Mouse (Mus musculus): ENCODE results near the gene Scaper. TPM values are rescaled to one million over a fixed set of nuclear protein-coding genes. Genes with fewer than 3 reads are reported as not detected.

The Scaper gene
- total RNA-seq, 2 experiments from 2014 or later: 41.5 to 42.3 TPM

DNA sequence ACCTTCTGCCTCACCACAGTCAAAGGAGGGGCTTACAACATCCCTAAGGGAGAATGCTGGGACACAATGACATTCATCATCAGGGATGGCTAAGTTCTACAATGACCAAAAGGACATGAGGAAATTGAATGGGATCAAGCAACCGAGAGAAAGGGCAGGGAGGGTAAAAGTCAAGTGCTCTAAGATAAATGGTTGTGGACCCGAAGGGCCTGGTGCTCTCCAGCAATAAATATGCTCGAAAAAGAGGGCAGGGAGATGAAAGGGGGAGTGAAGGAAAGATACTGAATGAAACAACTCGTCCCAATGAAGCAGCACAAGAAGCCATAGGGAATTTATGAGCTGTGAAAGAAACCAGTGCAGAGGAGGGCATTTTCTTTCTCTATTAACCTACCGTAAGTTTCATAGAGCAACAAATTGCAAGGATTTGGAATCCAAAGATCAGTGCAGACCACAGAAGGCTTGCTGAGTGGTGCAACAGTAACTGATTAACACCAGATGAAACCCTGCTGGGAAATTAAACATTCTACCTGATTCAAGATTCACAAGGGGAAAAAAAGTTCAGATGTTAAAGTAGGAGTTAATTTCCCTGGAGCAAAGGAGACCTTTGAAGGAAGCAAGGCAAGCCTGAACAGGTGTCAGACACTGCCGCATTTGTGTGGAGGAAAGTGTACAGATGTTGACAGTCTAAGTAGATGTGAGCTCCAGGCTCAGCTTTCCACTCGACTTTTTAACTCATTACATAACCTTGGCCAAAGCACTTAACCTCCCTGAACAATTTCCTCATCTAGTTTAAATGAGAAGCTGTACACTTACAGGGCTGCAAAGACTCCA is 329.0 kb downstream of the Scaper start:
- DNase-seq (ENCODE audit: low spot score in 2 of 2): no peak

DNA sequence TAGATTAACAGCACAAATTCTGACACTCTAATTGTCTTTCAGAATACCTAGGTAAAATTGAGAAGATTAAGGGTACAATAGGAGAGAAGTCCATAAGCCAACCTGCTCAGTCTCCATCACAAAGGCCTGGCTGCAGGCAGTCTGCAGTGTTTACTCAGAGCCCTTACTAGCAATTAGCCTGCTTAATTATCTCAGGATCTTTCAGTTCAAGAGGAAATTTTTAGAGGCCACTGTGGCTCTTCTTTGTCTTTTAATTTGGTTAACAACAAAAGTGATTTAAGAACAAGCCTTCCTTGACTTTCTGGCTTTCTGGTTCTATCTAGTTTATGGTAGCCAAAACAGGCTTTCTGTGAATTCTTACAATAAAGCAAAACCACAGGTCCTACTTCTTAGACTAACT is 339.3 kb downstream of the Scaper start:
- no peak for DNase-seq (ENCODE audit: low spot score in 2 of 2)

GRCm38 (mm10) chr9:55586141-55586540 is 351.8 kb downstream of the Scaper start:
- no peak for DNase-seq (ENCODE audit: low spot score in 2 of 2)

- DNase-seq (ENCODE audit: low spot score in 2 of 2): no peak
These were observed 356.5 kb downstream of the Scaper start for GRCm38 (mm10) chr9:55581414-55581813.

- peak in 1 of 2 experiments; percentile 12 for DNase-seq (ENCODE audit: low spot score in 2 of 2)
These were observed 361.3 kb downstream of the Scaper start for GRCm38 (mm10) chr9:55576571-55576970.

DNA sequence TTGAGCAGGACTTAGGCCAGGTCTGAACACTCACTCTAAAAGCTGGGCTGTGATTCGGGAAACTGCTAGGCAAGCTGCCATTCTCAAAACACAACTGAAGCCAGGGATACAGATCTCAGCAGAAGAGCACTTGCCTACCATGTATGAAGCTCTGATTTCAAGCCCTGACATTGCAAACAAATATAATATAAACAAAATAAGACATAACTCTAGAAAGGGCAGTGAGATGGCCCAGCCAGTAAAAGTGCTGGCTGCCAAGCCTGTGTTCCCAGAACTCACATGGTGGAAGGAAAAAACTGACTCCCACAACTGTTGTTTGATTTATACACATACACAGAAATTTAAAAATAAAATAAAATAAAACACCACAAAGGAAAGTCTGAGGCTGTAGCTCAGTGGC is 366.8 kb downstream of the Scaper start:
- no peak for DNase-seq (ENCODE audit: low spot score in 2 of 2)

DNA sequence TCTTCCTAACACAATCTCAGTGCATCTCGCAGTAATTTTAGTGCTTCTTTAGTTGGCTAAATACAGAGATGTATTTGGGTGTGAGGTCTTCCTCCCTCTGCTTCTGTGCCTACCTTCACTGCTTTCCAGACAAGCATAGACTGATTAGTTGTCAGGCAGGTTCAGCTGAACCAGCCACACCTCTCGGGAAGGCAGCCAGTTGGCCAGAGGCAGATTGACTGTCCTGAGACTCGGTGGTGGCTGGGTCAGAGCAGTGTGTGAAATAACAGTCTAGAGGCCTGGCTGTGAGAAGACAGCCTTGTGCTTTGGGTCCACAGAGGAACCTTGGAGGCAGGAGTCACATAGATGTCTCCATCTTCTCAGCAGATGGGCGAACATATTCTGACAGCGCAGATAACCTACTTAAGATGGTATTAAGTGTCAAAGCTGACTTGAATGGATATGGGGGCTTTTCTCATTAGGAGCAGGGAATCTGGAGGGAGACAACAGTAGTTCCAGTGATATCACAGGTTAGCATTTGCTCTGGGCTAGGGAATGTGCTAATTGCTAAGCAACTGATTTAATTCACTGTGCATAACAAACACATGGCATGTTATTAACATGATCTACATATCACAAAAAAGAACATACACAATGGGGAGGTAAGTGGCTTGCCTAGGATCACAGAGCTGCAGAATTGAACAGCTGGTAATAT is 369.3 kb downstream of the Scaper start:
- DNase-seq (ENCODE audit: low spot score in 2 of 2): no peak

GRCm38 (mm10) chr9:55560960-55561359 is 377.0 kb downstream of the Scaper start:
- DNase-seq (ENCODE audit: low spot score in 2 of 2): no peak

DNA sequence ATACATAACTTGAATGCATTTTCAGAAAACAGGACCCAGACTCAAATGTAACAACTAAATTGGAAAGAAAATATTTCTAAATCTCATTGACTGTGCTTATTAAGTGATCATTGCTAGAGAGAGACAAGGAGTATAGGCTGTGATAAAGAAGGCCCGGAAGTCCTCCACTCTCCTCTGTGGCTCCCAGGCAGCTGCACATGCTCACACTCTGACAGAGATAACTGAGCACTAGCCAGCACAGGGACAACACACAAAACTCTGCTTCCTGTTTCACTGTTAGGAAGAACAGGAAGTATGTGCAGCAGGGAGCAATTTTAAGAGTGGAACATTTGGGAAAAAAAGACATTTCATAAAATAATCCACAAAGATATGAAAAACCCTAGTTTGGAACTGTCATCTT is 382.9 kb downstream of the Scaper start:
- no peak for DNase-seq (ENCODE audit: low spot score in 2 of 2)

DNA sequence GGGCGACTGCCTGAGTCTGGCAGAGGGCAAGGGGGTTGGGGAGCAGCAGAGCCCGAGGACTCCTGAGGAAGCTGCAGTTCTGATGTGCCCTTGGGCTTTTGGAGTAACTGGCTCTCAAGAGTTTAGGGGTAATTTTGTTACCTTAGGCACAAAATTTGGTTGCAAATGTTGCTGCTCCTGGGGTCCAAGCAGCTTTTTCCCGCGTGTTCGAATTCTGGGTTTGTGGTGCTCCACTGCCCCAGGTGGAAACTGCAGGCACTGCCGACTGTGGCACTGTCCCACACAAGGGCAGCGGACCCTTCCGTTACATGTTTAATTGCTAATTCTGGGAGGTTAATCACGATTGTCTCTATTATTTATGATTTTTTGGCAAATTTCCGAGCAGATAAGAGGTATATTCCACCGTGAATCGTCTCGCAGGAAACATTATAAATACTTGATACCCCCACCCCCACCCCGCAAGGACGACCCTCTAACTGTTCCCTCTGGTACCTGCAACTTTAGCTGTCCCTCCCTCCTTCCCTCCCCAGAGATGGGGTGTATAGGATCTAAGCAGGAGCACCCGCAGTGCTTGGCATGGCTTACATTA is 388.5 kb downstream of the Scaper start:
- DNase-seq (ENCODE audit: low spot score in 2 of 2): no peak

DNA sequence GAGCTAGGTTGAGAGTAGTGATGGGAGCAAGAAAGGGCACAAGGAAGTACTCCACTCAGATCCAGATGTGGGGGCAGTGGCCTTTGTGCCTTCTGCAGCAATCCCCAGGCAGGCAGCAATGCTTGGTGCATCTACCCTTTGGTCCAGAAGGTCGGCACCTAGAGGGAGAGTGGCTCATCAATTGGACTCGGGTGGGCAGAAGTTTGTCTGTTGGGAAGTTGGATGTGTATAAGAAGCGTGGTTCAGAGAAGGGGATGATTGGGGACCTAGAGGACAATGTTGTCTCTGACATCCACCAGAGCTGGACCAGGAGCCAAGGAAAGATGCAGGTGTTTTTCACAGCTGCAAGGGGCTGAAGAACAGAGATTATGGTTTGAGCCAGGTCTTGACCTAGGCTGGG is 389.0 kb downstream of the Scaper start:
- DNase-seq (ENCODE audit: low spot score in 2 of 2): no peak

- peak in 1 of 2 experiments; percentile 35 for DNase-seq (ENCODE audit: low spot score in 2 of 2)
These were observed 391.5 kb downstream of the Scaper start for GRCm38 (mm10) chr9:55546176-55547010.

DNA sequence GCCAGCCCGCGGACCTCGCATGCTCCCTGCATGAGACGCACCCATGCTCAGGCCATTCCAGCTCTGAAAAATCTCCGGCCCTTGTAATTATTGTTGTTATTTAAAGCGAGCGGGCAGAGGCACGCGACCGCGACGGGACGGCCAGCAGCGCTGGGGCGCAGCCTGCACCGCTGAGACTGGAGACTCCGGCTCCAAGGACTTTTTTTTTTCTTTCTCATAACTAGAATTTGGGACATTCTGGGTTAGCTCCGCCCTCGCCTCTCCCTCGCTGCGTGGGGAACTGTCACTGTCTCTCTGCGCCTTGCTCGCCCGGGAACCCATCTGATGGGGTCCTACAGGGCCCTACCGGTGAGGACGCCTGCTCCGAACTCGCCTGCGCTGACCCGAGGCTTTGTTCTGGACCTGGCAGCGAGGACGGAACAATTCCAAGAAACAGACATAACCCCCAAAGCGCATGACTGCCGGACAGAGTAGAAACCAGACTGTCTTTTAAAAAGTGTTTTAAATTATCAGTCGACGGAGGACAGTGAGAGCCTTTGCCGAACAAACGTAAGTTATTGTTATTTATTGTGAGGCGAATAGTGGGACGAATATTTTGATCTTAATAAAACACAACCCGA is 392.3 kb downstream of the Scaper start:
- DNase-seq (ENCODE audit: low spot score in 2 of 2): peak; percentile 14 to 26

DNA sequence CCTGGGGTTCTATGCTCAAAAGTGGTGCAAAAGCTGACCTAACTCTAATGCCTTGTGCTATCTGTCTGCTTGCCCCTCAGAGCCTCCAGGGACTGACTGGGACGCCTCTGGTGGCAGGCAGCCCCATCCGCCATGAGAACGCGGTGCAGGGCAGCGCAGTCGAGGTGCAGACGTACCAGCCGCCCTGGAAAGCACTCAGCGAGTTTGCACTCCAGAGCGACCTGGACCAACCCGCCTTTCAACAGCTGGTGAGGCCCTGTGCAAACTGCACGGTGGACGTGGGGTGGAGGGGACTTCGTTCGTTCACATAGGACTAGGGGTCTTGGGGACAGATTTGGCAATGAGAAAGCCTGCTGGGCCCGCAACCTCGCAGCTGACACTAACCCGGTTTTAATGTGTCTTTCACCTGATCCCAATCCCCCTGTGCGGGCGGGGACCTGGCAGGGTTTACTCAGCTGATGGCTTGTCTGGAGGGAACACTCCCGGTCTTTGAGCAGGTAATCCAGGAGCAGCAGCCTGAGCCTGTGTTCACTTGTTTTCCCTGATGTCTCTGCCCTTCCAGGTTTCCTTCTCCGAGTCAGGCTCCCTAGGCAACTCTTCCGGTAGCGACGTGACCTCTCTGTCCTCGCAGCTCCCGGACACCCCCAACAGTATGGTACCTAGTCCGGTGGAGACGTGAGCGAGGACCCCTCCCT is 392.9 kb downstream of the Scaper start:
- DNase-seq (ENCODE audit: low spot score in 2 of 2): peak; percentile 43 to 51

- DNase-seq (ENCODE audit: low spot score in 2 of 2): peak; percentile 57 to 61
These were observed 394.1 kb downstream of the Scaper start for GRCm38 (mm10) chr9:55543703-55544401.

DNA sequence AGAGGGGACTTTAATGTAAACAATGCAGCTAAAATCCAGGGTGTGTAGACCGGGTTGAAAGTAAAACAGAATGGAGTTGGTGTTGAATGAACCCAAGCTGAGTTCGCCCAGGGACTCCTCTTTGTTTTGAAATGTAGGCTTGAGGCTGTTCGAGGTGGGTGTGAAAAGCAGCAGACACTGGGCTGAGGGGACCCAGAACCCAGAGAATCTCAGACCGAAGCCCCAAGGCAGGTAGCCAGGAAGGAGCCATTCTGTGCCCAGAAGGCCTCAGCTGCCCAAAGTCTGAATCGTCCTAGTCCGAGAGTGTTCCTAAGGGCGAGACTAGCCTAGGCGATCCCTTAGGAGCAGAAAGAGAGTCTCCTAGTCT is 394.6 kb downstream of the Scaper start:
- DNase-seq (ENCODE audit: low spot score in 2 of 2): peak; percentile 19 to 36

- no peak for DNase-seq (ENCODE audit: low spot score in 2 of 2)
These were observed 395.3 kb downstream of the Scaper start for GRCm38 (mm10) chr9:55542366-55543325.

DNA sequence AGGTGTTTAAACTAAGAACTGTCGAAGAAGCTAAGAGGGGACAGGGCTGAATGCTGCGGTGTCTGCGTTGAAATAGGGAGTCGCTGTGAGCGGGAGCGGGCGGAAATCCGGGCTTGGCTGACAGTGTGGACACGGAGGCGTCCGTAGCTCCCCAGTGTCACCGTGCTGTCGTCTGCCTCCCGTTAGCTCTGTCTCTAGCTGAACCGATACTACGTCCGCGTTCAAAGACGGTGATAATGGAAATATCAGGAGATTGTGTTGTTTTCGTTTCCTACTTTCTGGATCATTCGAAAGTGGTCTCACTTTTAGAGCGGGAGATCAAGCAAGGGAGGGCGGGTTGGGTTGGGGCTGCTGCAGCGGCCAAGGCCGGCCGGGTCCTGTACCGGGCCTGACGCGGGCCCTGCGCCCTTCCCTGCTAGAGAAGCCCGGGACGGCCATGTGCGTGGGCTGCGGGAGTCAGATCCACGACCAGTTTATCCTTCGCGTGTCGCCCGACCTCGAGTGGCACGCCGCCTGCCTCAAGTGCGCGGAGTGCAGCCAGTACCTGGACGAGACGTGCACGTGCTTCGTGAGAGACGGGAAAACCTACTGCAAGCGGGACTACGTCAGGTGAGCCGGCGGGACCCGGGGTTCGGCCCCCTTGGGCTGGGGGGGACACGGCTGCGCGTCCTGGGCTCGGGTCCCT is 396.1 kb downstream of the Scaper start:
- DNase-seq (ENCODE audit: low spot score in 2 of 2): peak; percentile 21 to 38
